Mouse (Mus musculus) gastrocnemius, adult 2 months (tissue): ENCODE results near the gene Kdm5a. TPM values are rescaled to one million over a fixed set of nuclear protein-coding genes. Genes with fewer than 3 reads are reported as not detected.
A peak's percentile ranks its signal among the peaks of the same experiment; 100 is the strongest.

Experiments used
- DNase-seq: peaks from one replicate; pipeline ENCODE4 v3.0.0; 2022
- H3K27ac ChIP-seq: fragments of 200-600 bp; 2 replicates; pipeline ENCODE4 v1.8.1; 2022; ENCODE audit warnings: mild to moderate bottlenecking
- H3K4me3 ChIP-seq: fragments of 200-600 bp; 2 replicates; pipeline ENCODE4 v1.8.1; 2022; ENCODE audit warnings: mild to moderate bottlenecking, moderate library complexity
- CTCF ChIP-seq: fragments of 200-600 bp; IDR thresholded peaks from 2 replicates; pipeline ENCODE4 v1.8.1; 2022; ENCODE audit warnings: antibody characterized with exemption, mild to moderate bottlenecking, moderate library complexity
- intact Hi-C: fragments of 180-260 bp; cut with DNase I; formaldehyde crosslinking; loops from one replicate; pipeline ENCODE4 v1.15.1; 2025
- total RNA-seq, 2 experiments: library from RNA; stranded (reverse); gene quantifications; 2 replicates each; pipeline ENCODE4 v1.2.3; 2021

Kdm5a gene
- total RNA-seq, 2 experiments from 2014 or later = 22.9 to 23.8 TPM

DNA sequence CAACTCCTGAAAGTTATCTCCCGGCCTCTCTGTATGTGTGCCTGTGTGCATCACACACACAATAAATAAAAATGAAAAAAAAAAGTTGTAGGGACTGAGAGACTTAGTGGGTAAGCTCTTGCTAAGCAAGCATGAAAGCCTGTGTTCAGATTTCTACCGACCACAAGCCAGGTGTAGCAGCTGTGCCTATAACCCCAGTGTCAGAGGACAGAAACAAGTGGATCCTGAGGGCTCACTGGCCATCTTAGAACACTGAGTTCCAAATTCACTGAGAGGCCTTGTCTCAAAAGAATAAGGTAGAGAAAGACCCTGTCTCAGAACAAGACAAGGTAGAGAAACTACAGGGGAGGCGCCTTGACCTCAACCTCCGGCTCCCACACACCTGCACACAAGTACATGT, 104.3 kb downstream of the Kdm5a start:
- intact Hi-C loops = no loop called here
- TF ChIP-seq CTCF = no peak
- H3K27ac ChIP-seq = no peak overlapping the region
- no peak for DNase-seq
- H3K4me3 ChIP-seq = no peak overlapping the region

- intact Hi-C loops = no loop called here
- no peak for TF ChIP-seq CTCF
Observed at GRCm38 (mm10) chr6:120469268-120469667, 105.3 kb downstream of the Kdm5a start.

GRCm38 (mm10) chr6:120469770-120470169, 105.8 kb downstream of the Kdm5a start:
- DNase-seq = no peak
- H3K4me3 ChIP-seq = no peak overlapping the region
- no peak for TF ChIP-seq CTCF
- H3K27ac ChIP-seq = no peak overlapping the region
- intact Hi-C loops = no loop called here

More at GRCm38 (mm10) chr6:120469268-120469667, 105.3 kb downstream of the Kdm5a start:
- no peak overlapping the region for H3K27ac ChIP-seq
- DNase-seq = no peak
- no peak overlapping the region for H3K4me3 ChIP-seq

- H3K4me3 ChIP-seq = no peak overlapping the region
- no peak overlapping the region for H3K27ac ChIP-seq
- intact Hi-C loops = no loop called here
- DNase-seq = no peak
- no peak for TF ChIP-seq CTCF
Observed at GRCm38 (mm10) chr6:120470666-120471065, 106.7 kb downstream of the Kdm5a start.

DNA sequence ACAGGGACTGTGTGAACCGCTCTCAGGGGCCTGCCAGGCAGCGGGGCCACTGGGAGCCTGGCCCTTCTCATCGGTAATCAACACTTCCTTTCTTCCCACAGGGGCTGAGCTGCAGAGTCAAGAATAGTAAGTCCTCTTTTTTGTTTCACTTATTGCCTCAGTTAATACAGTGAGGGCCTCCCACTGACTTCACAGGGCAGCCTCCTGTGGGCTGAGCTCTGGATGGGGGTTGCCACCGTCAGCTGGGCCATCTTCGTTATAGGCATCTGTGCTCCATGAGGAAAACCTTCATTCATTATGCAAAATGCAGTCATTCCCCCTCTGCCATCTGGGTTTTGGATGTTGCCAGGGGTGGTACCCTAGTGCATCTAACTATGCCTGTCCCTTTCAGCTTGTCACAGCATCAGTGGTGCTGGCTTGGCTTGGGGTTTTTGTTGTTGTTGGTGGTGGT, 108.1 kb downstream of the Kdm5a start:
- peak overlapping the region; percentile 10 for H3K27ac ChIP-seq
- intact Hi-C loops = no loop called here
- no peak for TF ChIP-seq CTCF
- no peak overlapping the region for H3K4me3 ChIP-seq
- DNase-seq = no peak

DNA sequence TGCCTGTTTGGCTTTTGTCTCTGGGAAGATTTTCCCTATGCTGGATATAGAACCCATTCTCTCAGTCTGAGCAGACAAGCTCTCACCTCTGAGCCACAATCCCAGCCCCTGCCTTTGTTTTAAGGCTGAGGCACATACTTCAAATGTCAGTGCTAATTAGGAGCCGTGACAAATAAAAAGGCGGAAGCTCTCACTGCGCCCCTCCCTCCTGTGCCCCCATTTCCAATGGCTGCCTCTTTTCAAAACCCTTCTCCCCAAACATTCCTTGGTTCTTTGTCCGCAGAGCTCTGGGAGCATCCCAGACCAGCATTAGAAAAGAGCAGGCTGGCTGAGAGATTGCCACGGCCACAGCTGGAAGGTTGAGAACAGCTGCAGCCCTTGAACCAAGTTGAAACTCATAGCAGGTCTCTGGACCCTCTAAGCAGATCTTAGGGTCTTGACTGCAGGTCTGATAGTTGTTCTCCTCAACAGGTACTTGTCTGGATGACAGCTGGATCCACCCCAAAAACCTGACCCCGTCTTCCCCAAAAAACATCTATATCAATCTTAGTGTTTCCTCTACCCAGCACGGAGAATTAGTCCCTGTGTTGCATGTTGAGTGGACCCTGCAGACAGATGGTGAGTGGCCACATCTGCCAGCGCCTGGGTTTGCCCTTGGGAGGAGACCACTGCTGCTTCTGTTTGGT, 108.7 kb downstream of the Kdm5a start:
- no peak overlapping the region for H3K27ac ChIP-seq
- no peak for DNase-seq
- intact Hi-C loops = no loop called here
- no peak for TF ChIP-seq CTCF
- H3K4me3 ChIP-seq = no peak overlapping the region

GRCm38 (mm10) chr6:120473427-120473826, 109.5 kb downstream of the Kdm5a start:
- no peak for DNase-seq
- no peak overlapping the region for H3K27ac ChIP-seq
- H3K4me3 ChIP-seq = no peak overlapping the region
- no peak for TF ChIP-seq CTCF
- intact Hi-C loops = no loop called here

DNA sequence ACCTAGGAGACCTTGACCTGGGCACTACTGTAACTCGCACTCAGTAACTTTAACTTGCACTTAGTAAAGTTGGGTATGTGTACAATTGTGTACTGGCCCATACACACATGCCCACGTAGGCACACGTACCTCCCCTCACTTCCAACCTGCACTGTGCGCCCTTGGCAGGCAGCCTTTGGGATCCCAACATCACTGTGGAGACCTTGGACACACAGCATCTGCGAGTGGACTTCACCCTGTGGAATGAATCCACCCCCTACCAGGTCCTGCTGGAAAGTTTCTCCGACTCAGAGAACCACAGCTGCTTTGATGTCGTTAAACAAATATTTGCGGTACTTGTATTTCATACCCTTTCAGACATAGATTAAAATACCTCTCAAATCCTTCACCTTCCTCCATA, 111.4 kb downstream of the Kdm5a start:
- no peak for DNase-seq
- intact Hi-C loops = no loop called here
- Histone ChIP-seq H3K4me3 (no peak overlapping the region), H3K27ac (no peak overlapping the region)
- no peak for TF ChIP-seq CTCF

DNA sequence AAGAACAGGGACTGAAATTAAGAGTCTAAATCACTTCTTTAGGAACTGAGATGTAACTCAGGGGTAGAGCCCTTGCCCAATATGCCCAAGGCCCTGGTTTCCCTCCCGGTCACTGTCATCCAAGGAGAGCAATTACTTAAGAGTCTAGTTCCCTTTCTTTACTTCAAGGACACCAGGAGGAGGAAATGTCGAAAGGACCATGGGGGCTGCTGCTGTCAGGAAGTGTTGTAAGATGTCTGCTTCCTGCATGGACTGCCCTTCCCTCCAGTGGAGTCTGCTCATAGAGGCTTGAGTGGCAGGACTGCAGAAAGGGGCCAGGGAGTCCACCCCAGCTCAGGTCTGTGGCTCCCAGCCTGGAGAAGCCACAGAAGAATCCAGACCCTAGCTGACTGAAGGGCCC, 115.4 kb downstream of the Kdm5a start:
- intact Hi-C loops = no loop called here
- H3K4me3 ChIP-seq = no peak overlapping the region
- no peak for DNase-seq
- H3K27ac ChIP-seq = no peak overlapping the region
- TF ChIP-seq CTCF = no peak

GRCm38 (mm10) chr6:120480361-120480760, 116.4 kb downstream of the Kdm5a start:
- Histone ChIP-seq H3K27ac (no peak overlapping the region), H3K4me3 (no peak overlapping the region)
- no peak for TF ChIP-seq CTCF
- DNase-seq = no peak
- intact Hi-C loops = loop anchor here (5.0 kb wide), 1 partner anchor 43 kb away; no protein-coding TSS in a partner anchor

- peak; percentile 42 for DNase-seq
- Histone ChIP-seq H3K27ac (no peak overlapping the region), H3K4me3 (no peak overlapping the region)
- intact Hi-C loops = loop anchor here (5.0 kb wide), 1 partner anchor 44 kb away; no protein-coding TSS in a partner anchor
- peak; percentile 32; the same call in 1 of the 2 replicates for TF ChIP-seq CTCF
Observed at GRCm38 (mm10) chr6:120481538-120481937, 117.6 kb downstream of the Kdm5a start.

DNA sequence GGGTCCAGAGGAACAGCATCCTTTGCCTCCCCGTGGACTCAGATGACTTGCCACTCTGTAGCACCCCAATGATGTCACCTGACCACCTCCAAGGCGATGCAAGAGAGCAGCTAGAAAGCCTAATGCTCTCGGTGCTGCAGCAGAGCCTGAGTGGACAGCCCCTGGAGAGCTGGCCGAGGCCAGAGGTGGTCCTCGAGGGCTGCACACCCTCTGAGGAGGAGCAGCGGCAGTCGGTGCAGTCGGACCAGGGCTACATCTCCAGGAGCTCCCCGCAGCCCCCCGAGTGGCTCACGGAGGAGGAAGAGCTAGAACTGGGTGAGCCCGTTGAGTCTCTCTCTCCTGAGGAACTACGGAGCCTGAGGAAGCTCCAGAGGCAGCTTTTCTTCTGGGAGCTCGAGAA, 118.1 kb downstream of the Kdm5a start:
- TF ChIP-seq CTCF = no peak
- Histone ChIP-seq H3K4me3 (no peak overlapping the region), H3K27ac (no peak overlapping the region)
- no peak for DNase-seq
- intact Hi-C loops = loop anchor here (5.0 kb wide), 1 partner anchor 45 kb away; no protein-coding TSS in a partner anchor

- H3K4me3 ChIP-seq = no peak overlapping the region
- intact Hi-C loops = loop anchor here (5.0 kb wide), 1 partner anchor 45 kb away; no protein-coding TSS in a partner anchor
Observed at GRCm38 (mm10) chr6:120482756-120483155, 118.8 kb downstream of the Kdm5a start.

DNA sequence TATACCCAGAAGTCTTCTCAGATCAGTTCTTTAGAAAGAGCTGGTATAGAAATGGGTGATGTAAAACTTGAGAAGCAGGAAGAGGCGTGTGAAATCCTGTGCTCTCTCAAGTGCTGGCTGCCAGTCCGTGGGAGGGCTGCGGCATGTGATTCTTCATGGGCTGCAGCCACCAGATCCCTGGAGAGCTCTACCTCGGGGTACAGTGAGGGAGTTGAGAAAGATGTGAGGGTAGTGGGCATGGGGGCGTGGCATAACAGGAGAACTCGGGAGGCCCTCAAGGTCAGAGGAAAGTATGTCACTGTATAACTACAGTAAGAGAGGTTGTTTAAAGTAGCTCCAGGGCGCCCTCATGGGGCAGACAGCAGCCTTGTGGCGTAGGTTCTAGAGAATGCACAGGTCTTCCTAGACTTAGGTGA, 119.3 kb downstream of the Kdm5a start:
- peak; percentile 54 for DNase-seq
- TF ChIP-seq CTCF = peak; percentile 71
- Histone ChIP-seq H3K4me3 (peak overlapping the region; percentile 32), H3K27ac (peak overlapping the region; percentile 62)
- intact Hi-C loops = loop anchor here (5.0 kb wide), 1 partner anchor 46 kb away; no protein-coding TSS in a partner anchor

More at GRCm38 (mm10) chr6:120482756-120483155, 118.8 kb downstream of the Kdm5a start:
- peak; percentile 51 for DNase-seq
- H3K27ac ChIP-seq = peak overlapping the region; percentile 62
- no peak for TF ChIP-seq CTCF
